Mouse (Mus musculus) liver (tissue): ENCODE data around the gene Olfr801.

Experiments used
- DNase-seq: peaks from one replicate; pipeline ENCODE4 v3.0.0-alpha.2; 2020; ENCODE audit warnings: mixed read lengths

The Olfr801 gene

GRCm38 (mm10) chr10:129673765-129674164, at the start of gene Olfr801:
TSS of gene Olfr801 (minus strand) at chr10:129673865.
- no peak for DNase-seq

- DNase-seq, result no peak
These were observed 29.2 kb upstream of the Olfr801 start, which contains the start of gene Olfr804 for GRCm38 (mm10) chr10:129702910-129703309. TSS of gene Olfr804 (plus strand) at chr10:129703210.

GRCm38 (mm10) chr10:129694186-129694585, 20.5 kb upstream of the Olfr801 start, which contains the start of gene Olfr803:
TSS of gene Olfr803 (minus strand) at chr10:129694286.
- DNase-seq, result no peak

GRCm38 (mm10) chr10:129688069-129688468, 14.4 kb upstream of the Olfr801 start, which contains the start of gene Olfr802:
TSS of gene Olfr802 (minus strand) at chr10:129688169.
- DNase-seq, result no peak

GRCm38 (mm10) chr10:129657394-129657793, 16.3 kb downstream of the Olfr801 start, which contains the start of gene Olfr800:
TSS of gene Olfr800 (plus strand) at chr10:129657694.
- no peak for DNase-seq

- DNase-seq, result no peak
These were observed 21.9 kb downstream of the Olfr801 start for GRCm38 (mm10) chr10:129651763-129652162.

- DNase-seq, result no peak
These were observed 36.5 kb downstream of the Olfr801 start, which contains the start of gene Olfr799 for GRCm38 (mm10) chr10:129637184-129637583. TSS of gene Olfr799 (plus strand) at chr10:129637484.

GRCm38 (mm10) chr10:129627834-129628233, 45.8 kb downstream of the Olfr801 start, which contains the start of gene Olfr798:
TSS of gene Olfr798 (minus strand) at chr10:129627934.
- DNase-seq, result no peak

- DNase-seq, result no peak
These were observed 50.4 kb downstream of the Olfr801 start for GRCm38 (mm10) chr10:129623251-129623650.

- DNase-seq, result no peak
These were observed 51.9 kb downstream of the Olfr801 start for GRCm38 (mm10) chr10:129621724-129622123.
